Mouse (Mus musculus) midbrain, embryonic 11.5 days (tissue): ENCODE measurements around the gene N4bp2l2. TPM values are rescaled to one million over a fixed set of nuclear protein-coding genes. Genes with fewer than 3 reads are reported as not detected.
"Not testable (repeated sequence)": the region's sequence is repeated elsewhere in the genome, so short reads cannot be mapped to it uniquely, and the experiment has no call there.

Source experiments
- ATAC-seq: fragments of 200-750 bp; cut with Nextera tagmentation; 2 replicates; pipeline ENCODE4 v1.8.0; 2017; ENCODE audit warnings: moderate TSS enrichment, moderate library complexity; ENCODE audit not compliant: low FRiP score
- DNase-seq: peaks from one replicate; pipeline ENCODE4 v3.0.0; 2015; ENCODE audit warnings: low spot score; ENCODE audit errors: missing footprints
- H3K27ac ChIP-seq: fragments of 300-500 bp; sonication (generic); 2 replicates; pipeline ENCODE4 v1.5.1; 2014; ENCODE audit warnings: low read depth, low read length
- H3K27me3 ChIP-seq: fragments of 300-500 bp; sonication (generic); 2 replicates; pipeline ENCODE4 v1.6.1; 2014; ENCODE audit warnings: mild to moderate bottlenecking, low read length, moderate library complexity, mixed read lengths; ENCODE audit not compliant: control insufficient read depth, insufficient read depth
- H3K36me3 ChIP-seq: fragments of 300-500 bp; sonication (generic); 2 replicates; pipeline ENCODE4 v1.6.1; 2014; ENCODE audit warnings: mild to moderate bottlenecking, low read length, moderate library complexity, mixed read lengths; ENCODE audit not compliant: control insufficient read depth, insufficient read depth
- H3K4me1 ChIP-seq: fragments of 300-500 bp; sonication (generic); 2 replicates; pipeline ENCODE4 v1.6.1; 2014; ENCODE audit warnings: low read length; ENCODE audit not compliant: control insufficient read depth, insufficient read depth
- H3K4me2 ChIP-seq: fragments of 300-500 bp; sonication (generic); 2 replicates; pipeline ENCODE4 v1.6.1; 2014; ENCODE audit warnings: mild to moderate bottlenecking, moderate library complexity
- H3K4me3 ChIP-seq: fragments of 300-500 bp; sonication (generic); 2 replicates; pipeline ENCODE4 v1.5.1; 2014; ENCODE audit warnings: low read depth, low read length
- H3K9ac ChIP-seq: fragments of 300-500 bp; sonication (generic); 2 replicates; pipeline ENCODE4 v1.6.1; 2014; ENCODE audit warnings: low read length
- H3K9me3 ChIP-seq: fragments of 300-500 bp; sonication (generic); 2 replicates; pipeline ENCODE4 v1.6.1; 2016; ENCODE audit warnings: low read length; ENCODE audit not compliant: control insufficient read depth
- WGBS: fragments of 180-500 bp; shearing (Covaris S2); extraction: QIAGEN DNeasy Blood & Tissue Kit; methylation state at CpG from one replicate; pipeline ENCODE4 v1.1.7; 2014; 5-methylcytosine and 5-hydroxymethylcytosine counted together
- polyA plus RNA-seq: library from polyadenylated mRNA; unstranded; fragments of >200 nt; fragmentation: Nextera tagmentation; extraction: Ambion mirVana; gene quantifications from 2 replicates; pipeline ENCODE4 v1.2.1, GENCODE M21; 2014

Gene N4bp2l2
- polyA plus RNA-seq, 1 experiment from 2014 or later = 42.1 TPM

GRCm38 (mm10) chr5:150674866-150675265 lies 8.9 kb upstream of the N4bp2l2 start:
- Histone ChIP-seq H3K4me1 (peaks cover 9% of the 10 kb centered on the region), H3K4me3 (peak overlapping the region; percentile 88), H3K9ac (peak overlapping the region; percentile 96), H3K27me3 (no peaks in the 10 kb centered on the region), H3K27ac (no peak overlapping the region), H3K36me3 (no peaks in the 10 kb centered on the region), H3K9me3 (no peaks in the 10 kb centered on the region), H3K4me2 (peak overlapping the region; percentile 55)
- DNase-seq (peak; percentile 88), ATAC-seq (no peak)
- WGBS = 63% methylated on average over 6 of the region's 6 CpGs

DNA sequence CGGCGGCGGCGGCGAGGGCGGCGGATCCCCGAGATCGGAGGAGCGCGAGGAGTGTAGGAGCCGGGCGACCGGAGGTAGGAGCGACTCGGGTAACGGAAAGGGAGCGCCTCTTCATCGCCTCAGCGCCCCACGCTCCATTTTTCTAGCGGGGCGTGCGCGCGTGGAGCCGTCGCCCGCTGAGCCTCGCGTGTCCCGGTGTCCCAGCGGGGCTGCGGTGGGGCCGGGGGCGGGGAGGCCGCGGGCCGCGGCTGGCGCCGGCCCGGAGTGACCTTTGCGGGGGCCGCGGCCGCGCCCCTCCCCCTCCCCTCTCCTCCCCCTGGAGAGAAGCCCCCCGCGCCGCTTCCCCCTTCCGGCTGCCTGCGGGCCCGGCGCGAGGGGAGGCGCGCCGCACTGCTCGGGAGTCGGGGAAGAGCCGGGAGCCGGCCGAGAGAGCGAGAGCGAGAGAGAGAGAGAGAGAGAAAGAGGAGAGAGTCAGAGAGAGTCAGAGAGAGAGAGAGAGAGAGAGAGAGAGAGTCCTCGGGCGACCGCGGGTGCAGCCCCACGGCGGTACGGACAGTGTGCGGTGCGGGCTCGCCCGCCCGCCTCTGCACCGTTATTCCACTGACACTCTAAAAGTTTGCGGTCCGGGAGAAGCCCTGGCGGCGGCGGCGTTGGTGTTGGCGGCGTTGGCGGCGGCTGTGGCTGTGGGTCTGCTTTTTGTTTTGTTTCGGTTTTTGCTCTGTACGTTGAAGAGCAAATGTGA lies 8.1 kb upstream of the N4bp2l2 start:
- Histone ChIP-seq H3K4me1 (peaks cover 9% of the 10 kb centered on the region), H3K27ac (peak overlapping the region; percentile 96), H3K9me3 (no peaks in the 10 kb centered on the region), H3K4me3 (peak overlapping the region; percentile 88), H3K27me3 (no peaks in the 10 kb centered on the region), H3K9ac (peak overlapping the region; percentile 96), H3K4me2 (peak overlapping the region; percentile 55), H3K36me3 (no peaks in the 10 kb centered on the region)
- under 1% methylated on average over 68 of the region's 91 CpGs for WGBS
- ATAC-seq (peak; percentile 68), DNase-seq (peak; percentile 92)

- Histone ChIP-seq H3K9me3 (no peaks in the 10 kb centered on the region), H3K4me3 (peak within 1 kb of the TSS; percentile 88), H3K27me3 (no peaks in the 10 kb centered on the region), H3K27ac (peak within 1 kb of the TSS; percentile 96), H3K36me3 (no peaks in the 10 kb centered on the region), H3K4me1 (peaks cover 9% of the 10 kb centered on the region), H3K9ac (peak within 1 kb of the TSS; percentile 96), H3K4me2 (peak within 1 kb of the TSS; percentile 55)
- peak; percentile 100 for DNase-seq
- WGBS = 15% methylated on average over 46 of the region's 49 CpGs
- ATAC-seq = peak; percentile 97
These were observed 7.3 kb upstream of the N4bp2l2 start, which contains the start of gene Pds5b for GRCm38 (mm10) chr5:150673153-150673835. TSS of gene Pds5b (plus strand) at chr5:150673739.

GRCm38 (mm10) chr5:150672343-150672742 lies 6.4 kb upstream of the N4bp2l2 start:
- ATAC-seq = no peak
- H3K9ac ChIP-seq = no peak overlapping the region
- H3K27ac ChIP-seq = no peak overlapping the region
- DNase-seq = peak; percentile 59
- no peak overlapping the region for H3K4me3 ChIP-seq
- no peak overlapping the region for H3K4me2 ChIP-seq
- H3K4me1 ChIP-seq = peaks cover 9% of the 10 kb centered on the region
- no peaks in the 10 kb centered on the region for H3K36me3 ChIP-seq
- H3K9me3 ChIP-seq = no peaks in the 10 kb centered on the region
- no peaks in the 10 kb centered on the region for H3K27me3 ChIP-seq
- whole genome bisulfite sequencing = 92% methylated on average over 7 of the region's 7 CpGs

- Histone ChIP-seq H3K27me3 (no peaks in the 10 kb centered on the region), H3K4me3 (no peak overlapping the region), H3K27ac (no peak overlapping the region), H3K4me2 (no peak overlapping the region), H3K9me3 (no peaks in the 10 kb centered on the region), H3K36me3 (no peaks in the 10 kb centered on the region), H3K4me1 (peaks cover 2% of the 10 kb centered on the region; the same call in 1 of the 2 replicates), H3K9ac (no peak overlapping the region)
- 64% methylated on average over 4 of the region's 4 CpGs for WGBS
- ATAC-seq (no peak), DNase-seq (peak; percentile 74)
These were observed 2.7 kb upstream of the N4bp2l2 start for GRCm38 (mm10) chr5:150668731-150669130.

- DNase-seq (peak; percentile 99), ATAC-seq (peak; percentile 98)
- H3K9me3 ChIP-seq = no peaks in the 10 kb centered on the region
- peak overlapping the region; percentile 78 for H3K27ac ChIP-seq
- WGBS = under 1% methylated on average over 52 of the region's 52 CpGs
- H3K36me3 ChIP-seq = peaks cover 5% of the 10 kb centered on the region; the same call in 1 of the 2 replicates
- peak overlapping the region; percentile 83 for H3K9ac ChIP-seq
- H3K4me3 ChIP-seq = peak overlapping the region; percentile 92
- peak overlapping the region; percentile 76 for H3K4me2 ChIP-seq
- H3K4me1 ChIP-seq = peaks cover 2% of the 10 kb centered on the region; the same call in 1 of the 2 replicates
- H3K27me3 ChIP-seq = no peaks in the 10 kb centered on the region
These were observed 640 bp downstream of the N4bp2l2 start for GRCm38 (mm10) chr5:150665132-150665954.

DNA sequence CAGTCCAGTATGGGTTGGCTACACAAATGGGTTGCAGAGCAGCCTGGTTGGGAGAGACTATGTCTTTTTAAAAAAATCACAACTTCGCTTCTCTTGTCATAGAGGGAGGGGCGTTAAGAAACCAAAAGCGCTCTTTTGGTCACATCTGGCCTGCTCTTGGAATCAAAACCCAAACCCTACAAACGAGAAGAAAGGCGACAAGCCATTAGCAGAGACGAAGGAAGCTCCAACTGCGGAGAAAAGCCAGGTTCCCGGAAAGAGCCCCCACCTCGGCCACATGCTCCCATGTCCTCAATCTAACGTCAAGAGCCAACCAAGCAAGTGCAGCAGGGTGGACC lies 1.2 kb downstream of the N4bp2l2 start:
- peak overlapping the region; percentile 78 for H3K27ac ChIP-seq
- peaks cover 2% of the 10 kb centered on the region; the same call in 1 of the 2 replicates for H3K4me1 ChIP-seq
- ATAC-seq (no peak), DNase-seq (no peak)
- H3K4me2 ChIP-seq = peak overlapping the region; percentile 76
- H3K9ac ChIP-seq = peak overlapping the region; percentile 83
- 2% methylated on average over 10 of the region's 10 CpGs for WGBS
- no peaks in the 10 kb centered on the region for H3K9me3 ChIP-seq
- H3K4me3 ChIP-seq = peak overlapping the region; percentile 92
- no peaks in the 10 kb centered on the region for H3K27me3 ChIP-seq
- peaks cover 5% of the 10 kb centered on the region; the same call in 1 of the 2 replicates for H3K36me3 ChIP-seq

GRCm38 (mm10) chr5:150663926-150664325 lies 2.1 kb downstream of the N4bp2l2 start:
- H3K9ac ChIP-seq, H3K27me3 ChIP-seq, DNase-seq, H3K4me2 ChIP-seq, H3K9me3 ChIP-seq, H3K27ac ChIP-seq, ATAC-seq, H3K4me1 ChIP-seq, H3K4me3 ChIP-seq, H3K36me3 ChIP-seq: not testable (repeated sequence)
- 92% methylated on average over 7 of the region's 7 CpGs for WGBS
